Comparison of ENCODE assay signal across 9 mouse cellular contexts in the genomic region with DNA sequence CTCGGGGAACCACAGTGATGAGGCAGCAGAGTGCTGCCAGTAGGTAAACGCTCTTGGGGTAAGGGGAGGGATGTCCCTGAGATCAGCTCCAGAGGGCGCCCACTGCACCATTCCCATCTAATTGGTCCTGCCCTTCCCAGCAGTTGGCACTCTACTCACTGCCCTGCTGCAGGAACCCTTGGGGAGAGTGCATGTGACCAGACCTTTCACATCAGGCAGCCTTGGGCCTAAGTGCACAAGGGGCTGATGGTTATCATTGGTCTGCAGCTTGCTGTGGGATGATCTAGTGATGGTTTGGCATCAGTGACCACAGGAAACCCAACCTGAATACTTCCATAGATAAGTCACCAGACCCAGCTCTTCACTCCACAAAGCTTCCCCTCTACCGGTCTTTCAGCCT. TPM values are rescaled to one million over a fixed set of nuclear protein-coding genes. Genes with fewer than 3 reads are reported as not detected.
A peak's percentile ranks its signal among the peaks of the same experiment; 100 is the strongest.
DNase-seq lines count a peak whose midpoint lies in the region; ATAC-seq and TF ChIP-seq lines count a peak whose summit lies in the region.
"Had no signal": no experiment of that assay in that cellular context is flagged by ENCODE, and none has a peak within 500 bp of the region (broad histone marks: within the 10 kb centered on the region; RNA-seq: fewer than 3 reads in every experiment).

No protein-coding gene starts in this region.

- peak; percentile 14 for TF ChIP-seq CTCF in left cerebral cortex, adult 2 months (IDR thresholded peaks at IDR 0.05)

- intact Hi-C loops in left cerebral cortex, adult 2 months (cut with DNase I), result loop anchor here (5.0 kb wide), 1 partner anchor 135 kb away; a partner anchor contains a TSS
- intact Hi-C loops in left cerebral cortex, postnatal 10 days (cut with DNase I), result no loop called here

- ATAC-seq in erythroblast, adult 5-6 weeks (replicated peaks; ENCODE audit: low FRiP score, poor library complexity, severe bottlenecking), result peak; percentile 42

- DNase-seq in cerebellum, postnatal 10 days, result peak; percentile 42 to 51
- no peak for DNase-seq in cerebellum, adult 8-10 months
- DNase-seq in left cerebral cortex, adult 2 months (ENCODE audit: extremely low spot score in 1 of 2, low spot score in 2 of 2), result no peak
- no peak for DNase-seq in left cerebral cortex, postnatal 10 days (ENCODE audit: extremely low spot score in 1 of 2, low spot score in 2 of 2)
- peak; percentile 32 for DNase-seq in lung, postnatal 10 days
- no peak for DNase-seq in yolk sac, embryonic 10.5 days (ENCODE audit: low spot score)
- no peak for DNase-seq in frontal cortex, postnatal 14 days (ENCODE audit: low spot score in 2 of 2)

- H3K27ac ChIP-seq in left cerebral cortex, adult 2 months, result no peak overlapping the region
- H3K27ac ChIP-seq: hindbrain, embryonic 15.5 days had no signal

- no peak overlapping the region for H3K4me3 ChIP-seq in left cerebral cortex, adult 2 months
- H3K4me3 ChIP-seq: hindbrain, embryonic 15.5 days had no signal

RNA-seq across cellular contexts. Expression of a gene that starts 4.6 kb away (rescaled TPM):
- 10 to 100 TPM; 82.0 to 82.4 TPM for total RNA-seq in left cerebral cortex, adult 2 months (2021)
- total RNA-seq in left cerebral cortex, postnatal 10 days (2021), result 10 to 100 TPM; 89.7 to 95.6 TPM
- total RNA-seq in erythroblast, adult 5-6 weeks (2015; ENCODE audit: low replicate concordance), result 8.1 and 15.9 TPM in 2 replicates
- total RNA-seq in erythroblast, adult 5-6 weeks (2017; ENCODE audit: low replicate concordance), result 11.3 and 12.1 TPM in 2 replicates

Comparison
In these comparisons a context has a peak if more than half of its experiments do, and no peak if none do; other contexts are left out.
1. DNase-seq: peak in cerebellum, postnatal 10 days (2 of 2) and lung, postnatal 10 days (single experiment); none in cerebellum, adult 8-10 months (single experiment), left cerebral cortex, adult 2 months (0 of 2), left cerebral cortex, postnatal 10 days (0 of 2), yolk sac, embryonic 10.5 days (single experiment) and frontal cortex, postnatal 14 days (0 of 2).
2. RNA of a gene that starts 4.6 kb away (total RNA-seq): 89.7 to 95.6 TPM in left cerebral cortex, postnatal 10 days and 82.0 to 82.4 TPM in left cerebral cortex, adult 2 months; 8.1 to 15.9 TPM in erythroblast, adult 5-6 weeks; every median in the first group is over 4 times any median in the second.